ENCODE assay signal across 15 mouse cellular contexts in genomic region chr14:21194336-21194735, GRCm38 (mm10).
DNase-seq lines count a peak whose midpoint lies in the region; ATAC-seq and TF ChIP-seq lines count a peak whose summit lies in the region.
"Had no signal": no experiment of that assay in that cellular context is flagged by ENCODE, and none has a peak within 500 bp of the region (broad histone marks: within the 10 kb centered on the region; RNA-seq: fewer than 3 reads in every experiment).

No protein-coding gene starts in this region.

- H3K27me3 ChIP-seq in forebrain, embryonic 12.5 days: no peaks in the 10 kb centered on the region
- no peaks in the 10 kb centered on the region for H3K27me3 ChIP-seq in forebrain, embryonic 10.5 days (ENCODE audit: poor library complexity, severe bottlenecking)
- H3K27me3 ChIP-seq in neural tube, embryonic 12.5 days (replicated peaks): no peaks in the 10 kb centered on the region
- H3K27me3 ChIP-seq in forebrain, embryonic 16.5 days (replicated peaks; ENCODE audit: control insufficient read depth, insufficient read depth, low read length): no peaks in the 10 kb centered on the region
- H3K27me3 ChIP-seq in neural tube, embryonic 14.5 days (ENCODE audit: control insufficient read depth, insufficient read depth, low read length): no peaks in the 10 kb centered on the region
- no peaks in the 10 kb centered on the region for H3K27me3 ChIP-seq in heart, adult 2 months (ENCODE audit: control insufficient read depth, insufficient read depth, low read length)
- H3K27me3 ChIP-seq: embryonic facial prominence, embryonic 15.5 days; liver, embryonic 13.5 days had no signal

- no peak for TF ChIP-seq CTCF in heart, adult 2 months (IDR thresholded peaks at IDR 0.05)

- no peak for TF ChIP-seq EP300 in heart, adult 2 months (IDR thresholded peaks at IDR 0.05; ENCODE audit: insufficient read depth, low read depth, low read length)

- WGBS in forebrain, embryonic 12.5 days: 75% methylated on average over 6 of the region's 6 CpGs
- 93% methylated on average over 6 of the region's 6 CpGs for WGBS in forebrain, embryonic 10.5 days
- WGBS in neural tube, embryonic 12.5 days: 78% methylated on average over 6 of the region's 6 CpGs
- WGBS in forebrain, embryonic 16.5 days: 45% methylated on average over 6 of the region's 6 CpGs
- 61% methylated on average over 6 of the region's 6 CpGs for WGBS in neural tube, embryonic 14.5 days
- 60% methylated on average over 6 of the region's 6 CpGs for WGBS in heart, adult 2 months

- no peak overlapping the region for H3K9ac ChIP-seq in forebrain, embryonic 12.5 days
- no peak overlapping the region for H3K9ac ChIP-seq in neural tube, embryonic 12.5 days
- no peak overlapping the region for H3K9ac ChIP-seq in forebrain, embryonic 16.5 days (replicated peaks; ENCODE audit: low read depth, low read length)
- H3K9ac ChIP-seq in neural tube, embryonic 14.5 days (replicated peaks; ENCODE audit: low read depth, low read length): no peak overlapping the region
- no peak overlapping the region for H3K9ac ChIP-seq in heart, adult 2 months (ENCODE audit: low read depth, low read length)
- H3K9ac ChIP-seq: embryonic facial prominence, embryonic 15.5 days; liver, embryonic 13.5 days had no signal

- no peak overlapping the region for H3K4me2 ChIP-seq in forebrain, embryonic 12.5 days
- no peak overlapping the region for H3K4me2 ChIP-seq in neural tube, embryonic 12.5 days (replicated peaks)
- peak overlapping the region; percentile 8; the same call in 1 of the 2 replicates for H3K4me2 ChIP-seq in forebrain, embryonic 16.5 days (ENCODE audit: low read length)
- no peak overlapping the region for H3K4me2 ChIP-seq in neural tube, embryonic 14.5 days (ENCODE audit: low read depth, low read length)
- H3K4me2 ChIP-seq: embryonic facial prominence, embryonic 15.5 days; liver, embryonic 13.5 days had no signal

- DNase-seq in forebrain, embryonic 10.5 days (ENCODE audit: extremely low spot score, low spot score): no peak
- DNase-seq in neural tube, embryonic 10.5 days (ENCODE audit: extremely low spot score, low spot score): no peak
- DNase-seq in left cerebral cortex, adult 9 months (ENCODE audit: low spot score in 2 of 2): no peak
- DNase-seq in heart, adult 2 months: no peak
- DNase-seq: adrenal gland, adult 8-10 months; cerebellum, postnatal 25 days; kidney, postnatal 14 days; layer of hippocampus, adult 9-11 months; liver, embryonic 13.5 days; lung, postnatal 36 days had no signal

- no peaks in the 10 kb centered on the region; the same call in 1 of the 2 replicates for H3K4me1 ChIP-seq in forebrain, embryonic 12.5 days
- H3K4me1 ChIP-seq in forebrain, embryonic 10.5 days: no peaks in the 10 kb centered on the region
- H3K4me1 ChIP-seq in neural tube, embryonic 12.5 days: no peaks in the 10 kb centered on the region; the same call in 1 of the 2 replicates
- H3K4me1 ChIP-seq in forebrain, embryonic 16.5 days (replicated peaks; ENCODE audit: control insufficient read depth, insufficient read depth, low read length): peaks cover 6% of the 10 kb centered on the region; the same call in 1 of the 2 replicates
- no peaks in the 10 kb centered on the region for H3K4me1 ChIP-seq in neural tube, embryonic 14.5 days (ENCODE audit: control insufficient read depth, insufficient read depth, low read length)
- H3K4me1 ChIP-seq in heart, adult 2 months (ENCODE audit: control insufficient read depth, insufficient read depth, low read length): peaks cover 1% of the 10 kb centered on the region
- H3K4me1 ChIP-seq: embryonic facial prominence, embryonic 15.5 days; liver, embryonic 13.5 days had no signal

- H3K27ac ChIP-seq in forebrain, embryonic 12.5 days: 0 out of 2 replicates have a peak overlapping the region, but pooled peaks have one; percentile 19
- H3K27ac ChIP-seq in forebrain, embryonic 10.5 days: no peak overlapping the region; the same call in 1 of the 2 replicates
- H3K27ac ChIP-seq in neural tube, embryonic 12.5 days: 0 out of 2 replicates have a peak overlapping the region, but pooled peaks have one; percentile 8
- no peak overlapping the region for H3K27ac ChIP-seq in forebrain, embryonic 16.5 days (ENCODE audit: low read length)
- peak overlapping the region; percentile 25; the same call in 1 of the 2 replicates for H3K27ac ChIP-seq in neural tube, embryonic 14.5 days (ENCODE audit: low read depth, low read length)
- no peak overlapping the region for H3K27ac ChIP-seq in heart, adult 2 months
- H3K27ac ChIP-seq: embryonic facial prominence, embryonic 15.5 days; liver, embryonic 13.5 days had no signal

- H3K9me3 ChIP-seq in forebrain, embryonic 12.5 days: no peaks in the 10 kb centered on the region
- H3K9me3 ChIP-seq in forebrain, embryonic 10.5 days: no peaks in the 10 kb centered on the region
- no peaks in the 10 kb centered on the region for H3K9me3 ChIP-seq in neural tube, embryonic 12.5 days
- no peaks in the 10 kb centered on the region for H3K9me3 ChIP-seq in forebrain, embryonic 16.5 days (ENCODE audit: control insufficient read depth, low read length)
- no peaks in the 10 kb centered on the region for H3K9me3 ChIP-seq in neural tube, embryonic 14.5 days (ENCODE audit: control insufficient read depth, low read length)
- H3K9me3 ChIP-seq: embryonic facial prominence, embryonic 15.5 days; liver, embryonic 13.5 days had no signal

- H3K36me3 ChIP-seq in forebrain, embryonic 12.5 days (replicated peaks): no peaks in the 10 kb centered on the region
- no peaks in the 10 kb centered on the region for H3K36me3 ChIP-seq in forebrain, embryonic 10.5 days (replicated peaks)
- no peaks in the 10 kb centered on the region for H3K36me3 ChIP-seq in neural tube, embryonic 12.5 days
- no peaks in the 10 kb centered on the region for H3K36me3 ChIP-seq in forebrain, embryonic 16.5 days (ENCODE audit: control insufficient read depth, insufficient read depth)
- H3K36me3 ChIP-seq in neural tube, embryonic 14.5 days (ENCODE audit: control insufficient read depth, insufficient read depth, low read length): no peaks in the 10 kb centered on the region
- H3K36me3 ChIP-seq in heart, adult 2 months (ENCODE audit: control insufficient read depth, insufficient read depth, low read length): no peaks in the 10 kb centered on the region
- H3K36me3 ChIP-seq: embryonic facial prominence, embryonic 15.5 days; liver, embryonic 13.5 days had no signal

- H3K4me3 ChIP-seq in forebrain, embryonic 12.5 days (replicated peaks): no peak overlapping the region
- H3K4me3 ChIP-seq in forebrain, embryonic 10.5 days: no peak overlapping the region
- no peak overlapping the region for H3K4me3 ChIP-seq in neural tube, embryonic 12.5 days
- H3K4me3 ChIP-seq in forebrain, embryonic 16.5 days (replicated peaks; ENCODE audit: low read length): no peak overlapping the region
- no peak overlapping the region for H3K4me3 ChIP-seq in neural tube, embryonic 14.5 days (ENCODE audit: low read depth, low read length)
- H3K4me3 ChIP-seq in heart, adult 2 months: no peak overlapping the region
- H3K4me3 ChIP-seq: embryonic facial prominence, embryonic 15.5 days; liver, embryonic 13.5 days had no signal

- no peak for ATAC-seq in forebrain, embryonic 12.5 days (ENCODE audit: low FRiP score)
- no peak for ATAC-seq in neural tube, embryonic 12.5 days (ENCODE audit: low FRiP score, low read depth)
- no peak for ATAC-seq in forebrain, embryonic 16.5 days
- no peak for ATAC-seq in neural tube, embryonic 14.5 days (ENCODE audit: low read depth)

- no peaks in the 10 kb centered on the region for H3K79me2 ChIP-seq in heart, adult 2 months (replicated peaks; ENCODE audit: control insufficient read depth, insufficient read depth, low read length)

- intact Hi-C loops in heart, adult 2 months (cut with DNase I): no loop called here

- no peak for TF ChIP-seq POLR2A in heart, adult 2 months (IDR thresholded peaks at IDR 0.05; ENCODE audit: insufficient read depth, low read depth, low read length)

Comparison
In these comparisons a context has a peak if more than half of its experiments do, and no peak if none do; other contexts are left out.
1. H3K27ac ChIP-seq: peak in forebrain, embryonic 12.5 days (single experiment), neural tube, embryonic 12.5 days (single experiment) and neural tube, embryonic 14.5 days (single experiment); none in forebrain, embryonic 10.5 days (single experiment), forebrain, embryonic 16.5 days (single experiment) and heart, adult 2 months (single experiment).